Mouse (Mus musculus) liver, adult 2 months (tissue): ENCODE results near the gene Fgf5.

Experiments
- CTCF ChIP-seq: fragments of 200-500 bp; IDR thresholded peaks from 2 replicates; pipeline ENCODE4 v1.5.1; 2011; ENCODE audit warnings: low read depth, low read length, control low read depth
- POLR2A ChIP-seq: fragments of 200-500 bp; IDR thresholded peaks from 2 replicates; pipeline ENCODE4 v1.6.1; 2011; ENCODE audit warnings: low read length, control low read depth; ENCODE audit not compliant: insufficient read depth; ENCODE audit errors: extremely low read depth

DNA sequence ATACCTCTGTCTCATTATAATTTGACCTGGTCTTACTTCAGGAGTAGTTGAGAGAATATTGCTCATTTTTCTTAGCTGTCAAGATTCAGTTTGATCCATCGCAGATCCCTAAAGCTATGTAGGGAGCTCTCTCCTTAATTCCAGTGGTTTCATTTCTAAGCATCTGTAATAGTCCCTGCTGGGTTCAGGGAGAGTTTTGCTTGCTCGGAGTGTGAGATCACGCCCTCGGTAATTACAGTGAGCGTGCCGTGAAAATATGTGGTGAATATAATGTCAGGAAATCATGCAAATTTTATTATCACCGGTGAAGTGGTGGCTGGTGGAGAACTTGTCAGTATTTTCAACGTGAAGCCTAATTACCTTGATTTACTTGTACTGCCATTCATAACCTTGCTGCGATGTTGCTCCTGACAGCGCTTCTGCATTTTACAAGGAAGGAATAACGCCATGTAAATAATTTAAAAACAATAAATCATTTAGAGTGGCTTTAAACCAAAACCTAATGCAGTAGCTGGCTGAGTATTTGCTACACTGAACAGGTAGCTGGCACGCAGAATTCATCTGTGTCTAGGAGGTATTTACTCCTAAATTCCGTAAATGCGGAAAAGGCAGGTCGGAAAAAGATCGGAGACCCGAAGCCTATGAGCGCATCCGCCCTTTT lies 38.5 kb downstream of the Fgf5 start:
- TF ChIP-seq CTCF (no peak), POLR2A (no peak)
